Mouse (Mus musculus) midbrain, embryonic 15.5 days (tissue): ENCODE measurements around the gene Ppcs. TPM values are rescaled to one million over a fixed set of nuclear protein-coding genes. Genes with fewer than 3 reads are reported as not detected.

Experiments used
- ATAC-seq: fragments of 200-750 bp; cut with Nextera tagmentation; replicated peaks from 2 replicates; pipeline ENCODE4 v1.8.0; 2017; ENCODE audit warnings: moderate TSS enrichment
- H3K27ac ChIP-seq: fragments of 300-500 bp; sonication (generic); 2 replicates; pipeline ENCODE4 v1.5.1; 2015; ENCODE audit warnings: mild to moderate bottlenecking, inconsistent platforms
- H3K27me3 ChIP-seq: fragments of 300-500 bp; sonication (generic); replicated peaks from 2 replicates; pipeline ENCODE4 v1.6.1; 2015; ENCODE audit warnings: inconsistent platforms
- H3K36me3 ChIP-seq: fragments of 300-500 bp; sonication (generic); replicated peaks from 2 replicates; pipeline ENCODE4 v1.6.1; 2015; ENCODE audit warnings: inconsistent platforms
- H3K4me1 ChIP-seq: fragments of 300-500 bp; sonication (generic); 2 replicates; pipeline ENCODE4 v1.6.1; 2015; ENCODE audit warnings: inconsistent platforms
- H3K4me2 ChIP-seq: fragments of 300-500 bp; sonication (generic); 2 replicates; pipeline ENCODE4 v1.6.1; 2015; ENCODE audit warnings: inconsistent platforms, mild to moderate bottlenecking, moderate library complexity
- H3K4me3 ChIP-seq: fragments of 300-500 bp; sonication (generic); 2 replicates; pipeline ENCODE4 v1.5.1; 2015; ENCODE audit warnings: mild to moderate bottlenecking, inconsistent platforms
- H3K9ac ChIP-seq: fragments of 300-500 bp; sonication (generic); 2 replicates; pipeline ENCODE4 v1.6.1; 2015; ENCODE audit warnings: mild to moderate bottlenecking, inconsistent platforms
- H3K9me3 ChIP-seq: fragments of 300-500 bp; sonication (generic); 2 replicates; pipeline ENCODE4 v1.6.1; 2016; ENCODE audit warnings: inconsistent platforms
- WGBS: fragments of 180-500 bp; shearing (Covaris S2); methylation state at CpG from one replicate; pipeline ENCODE4 v1.1.7; 2015; ENCODE audit warnings: mixed read lengths; 5-methylcytosine and 5-hydroxymethylcytosine counted together
- polyA plus RNA-seq: library from polyadenylated mRNA; unstranded; fragments of >200 nt; fragmentation: Nextera tagmentation; extraction: Ambion mirVana; gene quantifications from 2 replicates; pipeline ENCODE4 v1.2.1, GENCODE M21; 2015

Gene Ppcs
- polyA plus RNA-seq: 20.8 and 22.2 TPM in 2 replicates

- Histone ChIP-seq H3K36me3 (no peaks in the 10 kb centered on the region), H3K27me3 (no peaks in the 10 kb centered on the region), H3K4me1 (peaks cover 19% of the 10 kb centered on the region), H3K9me3 (no peaks in the 10 kb centered on the region), H3K9ac (peak within 1 kb of the TSS; percentile 85), H3K27ac (peak within 1 kb of the TSS; percentile 95), H3K4me2 (peak within 1 kb of the TSS; percentile 96), H3K4me3 (peak within 1 kb of the TSS; percentile 79)
- peak; percentile 96 for ATAC-seq
- under 1% methylated on average over 52 of the region's 52 CpGs for WGBS
Measured at GRCm38 (mm10) chr4:119422294-119422964, at the start of gene Ppcs, which contains the start of gene Zmynd12. Ppcs (minus strand) TSS chr4:119422420. Zmynd12 (plus strand) TSS chr4:119422814.

GRCm38 (mm10) chr4:119467720-119468380 lies 45.6 kb upstream of the Ppcs start:
- 0 out of 2 replicates have a peak, but pooled peaks cover 6% of the 10 kb centered on the region for H3K36me3 ChIP-seq
- no peak overlapping the region for H3K4me2 ChIP-seq
- H3K9ac ChIP-seq: no peak overlapping the region
- H3K27ac ChIP-seq: no peak overlapping the region
- ATAC-seq: no peak
- H3K4me1 ChIP-seq: peaks cover 13% of the 10 kb centered on the region
- WGBS: 85% methylated on average over 16 of the region's 16 CpGs
- no peaks in the 10 kb centered on the region for H3K27me3 ChIP-seq
- H3K9me3 ChIP-seq: no peaks in the 10 kb centered on the region
- no peak overlapping the region for H3K4me3 ChIP-seq

- H3K4me1 ChIP-seq: peaks cover 31% of the 10 kb centered on the region
- 0 out of 2 replicates have a peak, but pooled peaks cover 6% of the 10 kb centered on the region for H3K36me3 ChIP-seq
- ATAC-seq: no peak
- no peak overlapping the region for H3K9ac ChIP-seq
- H3K9me3 ChIP-seq: no peaks in the 10 kb centered on the region
- H3K4me2 ChIP-seq: no peak overlapping the region
- no peaks in the 10 kb centered on the region for H3K27me3 ChIP-seq
- H3K4me3 ChIP-seq: no peak overlapping the region
- no peak overlapping the region for H3K27ac ChIP-seq
- 86% methylated on average over 5 of the region's 5 CpGs for WGBS
Measured at GRCm38 (mm10) chr4:119465841-119466240, 43.6 kb upstream of the Ppcs start.

GRCm38 (mm10) chr4:119463756-119464419 lies 41.7 kb upstream of the Ppcs start:
- Histone ChIP-seq H3K27ac (peak overlapping the region; percentile 75), H3K36me3 (0 out of 2 replicates have a peak, but pooled peaks cover 6% of the 10 kb centered on the region), H3K9ac (no peak overlapping the region), H3K4me3 (no peak overlapping the region), H3K9me3 (no peaks in the 10 kb centered on the region), H3K4me2 (no peak overlapping the region), H3K27me3 (no peaks in the 10 kb centered on the region), H3K4me1 (peaks cover 35% of the 10 kb centered on the region)
- WGBS: 69% methylated on average over 13 of the region's 13 CpGs
- peak; percentile 2; the same call in 1 of the 2 replicates for ATAC-seq

DNA sequence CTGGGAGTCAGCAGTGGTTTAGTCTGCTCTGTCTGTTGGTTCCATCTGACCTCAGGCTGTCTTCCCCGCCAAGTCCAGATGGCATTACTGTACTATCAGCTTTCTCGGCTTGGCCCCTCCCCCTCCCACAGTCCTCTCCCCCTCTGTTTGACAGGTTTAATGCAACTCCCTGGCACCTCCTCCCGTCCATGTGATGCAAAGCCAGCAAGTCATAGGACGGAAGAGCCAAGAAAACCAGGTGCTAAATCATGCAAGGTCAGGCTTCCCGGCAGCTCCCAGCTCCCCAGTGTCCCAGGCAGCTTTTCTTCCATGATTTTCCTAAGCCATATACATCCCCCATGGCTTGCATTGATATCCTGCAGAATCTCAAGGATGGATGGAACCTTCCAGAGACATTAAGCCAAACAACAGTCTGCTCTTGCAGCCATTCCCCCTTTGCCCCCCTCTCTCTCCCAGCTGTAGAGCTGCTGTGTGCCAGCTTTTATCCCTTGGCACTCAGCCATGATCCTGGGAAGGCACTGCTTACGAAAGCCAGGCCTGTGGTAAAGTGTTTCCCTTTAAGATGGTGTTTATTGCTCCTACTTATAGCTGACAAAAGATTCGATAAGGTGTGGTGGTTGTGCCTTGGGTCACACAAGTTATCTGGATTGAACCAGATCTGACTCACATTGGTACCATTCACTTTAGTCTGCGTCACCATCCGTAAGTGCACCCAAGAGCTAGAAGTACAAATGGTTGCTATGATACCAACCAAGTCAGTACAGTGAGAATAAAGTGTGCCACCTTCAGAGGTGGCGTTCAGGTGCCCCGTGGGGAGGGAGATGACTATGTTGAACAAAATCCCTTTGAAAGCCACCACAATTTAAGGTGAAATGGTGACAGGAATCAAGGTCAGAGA lies 40.9 kb upstream of the Ppcs start:
- H3K27ac ChIP-seq: peak overlapping the region; percentile 75

GRCm38 (mm10) chr4:119462457-119462856 lies 40.2 kb upstream of the Ppcs start:
- no peaks in the 10 kb centered on the region for H3K9me3 ChIP-seq
- H3K27me3 ChIP-seq: no peaks in the 10 kb centered on the region
- ATAC-seq: no peak
- 0 out of 2 replicates have a peak, but pooled peaks cover 6% of the 10 kb centered on the region for H3K36me3 ChIP-seq
- H3K9ac ChIP-seq: no peak overlapping the region
- H3K27ac ChIP-seq: peak overlapping the region; percentile 75
- H3K4me3 ChIP-seq: no peak overlapping the region
- 87% methylated on average over 3 of the region's 3 CpGs for WGBS
- H3K4me1 ChIP-seq: peaks cover 35% of the 10 kb centered on the region
- no peak overlapping the region; the same call in 1 of the 2 replicates for H3K4me2 ChIP-seq

More for the DNA sequence above, 40.9 kb upstream of the Ppcs start:
- Histone ChIP-seq H3K9ac (no peak overlapping the region), H3K4me2 (no peak overlapping the region; the same call in 1 of the 2 replicates), H3K27me3 (no peaks in the 10 kb centered on the region), H3K4me3 (no peak overlapping the region), H3K4me1 (peaks cover 35% of the 10 kb centered on the region), H3K36me3 (0 out of 2 replicates have a peak, but pooled peaks cover 6% of the 10 kb centered on the region), H3K9me3 (no peaks in the 10 kb centered on the region)
- peak; percentile 73 for ATAC-seq
- 38% methylated on average over 11 of the region's 11 CpGs for WGBS

GRCm38 (mm10) chr4:119460728-119461141 lies 38.5 kb upstream of the Ppcs start:
- Histone ChIP-seq H3K4me3 (no peak overlapping the region), H3K4me2 (no peak overlapping the region), H3K9me3 (no peaks in the 10 kb centered on the region), H3K4me1 (peaks cover 35% of the 10 kb centered on the region), H3K27me3 (no peaks in the 10 kb centered on the region), H3K9ac (no peak overlapping the region), H3K27ac (peak overlapping the region; percentile 83), H3K36me3 (no peaks in the 10 kb centered on the region)
- WGBS: 14% methylated on average over 8 of the region's 8 CpGs
- ATAC-seq: peak; percentile 70

- Histone ChIP-seq H3K4me3 (no peak overlapping the region), H3K27me3 (no peaks in the 10 kb centered on the region), H3K27ac (peak overlapping the region; percentile 83), H3K4me2 (no peak overlapping the region), H3K9ac (no peak overlapping the region), H3K36me3 (no peaks in the 10 kb centered on the region), H3K4me1 (peaks cover 35% of the 10 kb centered on the region), H3K9me3 (no peaks in the 10 kb centered on the region)
- 58% methylated on average over 5 of the region's 5 CpGs for WGBS
- ATAC-seq: no peak
Measured at GRCm38 (mm10) chr4:119460296-119460695, 38.1 kb upstream of the Ppcs start.

- ATAC-seq: peak; percentile 70
- H3K27ac ChIP-seq: peak overlapping the region; percentile 61
- 9% methylated on average over 6 of the region's 6 CpGs for WGBS
- no peak overlapping the region for H3K4me3 ChIP-seq
- no peak overlapping the region for H3K9ac ChIP-seq
- H3K36me3 ChIP-seq: no peaks in the 10 kb centered on the region
- peaks cover 12% of the 10 kb centered on the region for H3K4me1 ChIP-seq
- no peaks in the 10 kb centered on the region for H3K27me3 ChIP-seq
- H3K9me3 ChIP-seq: no peaks in the 10 kb centered on the region
- no peak overlapping the region for H3K4me2 ChIP-seq
Measured at GRCm38 (mm10) chr4:119453533-119453932, 31.3 kb upstream of the Ppcs start.

GRCm38 (mm10) chr4:119453128-119453527 lies 30.9 kb upstream of the Ppcs start:
- H3K27me3 ChIP-seq: no peaks in the 10 kb centered on the region
- H3K27ac ChIP-seq: peak overlapping the region; percentile 61
- 56% methylated on average over 5 of the region's 5 CpGs for WGBS
- H3K36me3 ChIP-seq: no peaks in the 10 kb centered on the region
- H3K4me2 ChIP-seq: no peak overlapping the region
- no peak overlapping the region for H3K9ac ChIP-seq
- no peaks in the 10 kb centered on the region for H3K9me3 ChIP-seq
- peak; percentile 41 for ATAC-seq
- peaks cover 12% of the 10 kb centered on the region for H3K4me1 ChIP-seq
- H3K4me3 ChIP-seq: no peak overlapping the region

- 80% methylated on average over 7 of the region's 7 CpGs for WGBS
- Histone ChIP-seq H3K9ac (no peak overlapping the region), H3K4me2 (no peak overlapping the region), H3K27ac (no peak overlapping the region), H3K36me3 (no peaks in the 10 kb centered on the region), H3K4me3 (no peak overlapping the region), H3K9me3 (no peaks in the 10 kb centered on the region), H3K27me3 (no peaks in the 10 kb centered on the region), H3K4me1 (peaks cover 12% of the 10 kb centered on the region)
- no peak for ATAC-seq
Measured at GRCm38 (mm10) chr4:119450436-119450835, 28.2 kb upstream of the Ppcs start.
